Mouse (Mus musculus): ENCODE measurements around the gene Creld1.

DNA sequence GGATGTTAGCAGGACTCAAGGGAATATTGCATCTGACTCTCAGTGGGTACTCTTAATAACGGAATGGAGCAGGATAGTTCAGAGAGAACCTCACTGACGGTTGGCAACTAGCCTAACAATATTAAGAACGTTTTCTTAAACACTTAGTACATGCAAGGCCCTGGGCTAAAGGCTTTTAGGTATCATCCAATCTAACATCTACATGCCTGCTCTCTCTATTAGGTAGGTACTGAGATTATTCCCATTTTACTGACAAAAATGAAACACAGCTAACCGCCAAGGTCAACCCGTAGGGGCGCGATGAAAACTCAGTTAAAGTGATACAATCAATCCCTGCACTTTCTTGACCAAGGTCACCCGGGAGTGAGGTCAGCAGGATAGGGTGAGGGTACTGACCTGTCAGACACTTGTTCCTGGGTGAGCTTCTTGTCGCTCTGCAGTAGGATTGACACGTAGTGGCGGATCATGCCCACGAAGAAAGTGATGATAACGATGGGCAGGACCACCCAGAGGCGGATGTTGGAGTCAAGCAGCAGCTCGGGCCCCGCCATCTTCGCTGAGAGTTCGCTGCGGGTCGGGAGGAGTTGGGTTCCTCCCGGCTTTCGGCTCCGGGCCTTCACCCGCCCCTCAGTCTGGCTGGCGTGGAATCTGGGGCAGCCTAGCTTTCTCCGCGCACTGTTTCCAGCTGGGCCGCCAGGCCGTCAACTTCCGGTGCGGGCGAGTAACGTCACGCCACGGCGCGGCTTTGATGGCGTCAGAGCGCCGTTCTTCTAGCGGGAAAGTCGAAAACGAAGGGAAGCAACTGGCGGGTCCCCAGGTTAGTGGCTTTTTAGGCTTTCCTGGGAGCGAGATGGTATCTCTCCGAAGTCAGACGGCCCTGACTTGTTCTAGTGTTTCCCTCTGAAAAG is 48.1 kb downstream of the Creld1 start, which contains the start of the genes Emc3 and Fancd2:
- no peak for TF ChIP-seq CTCF (IDR thresholded peaks at IDR 0.05; ENCODE audit: extremely low read depth, insufficient read length, insufficient replicate concordance, low read depth, low read length)
- peak; percentile 29; the same call in 1 of the 2 replicates for TF ChIP-seq POLR2A (IDR thresholded peaks at IDR 0.05; ENCODE audit: low read depth, low read length)

Data from small intestine, adult 2 months (tissue).